Comparison of ENCODE assay signal across 14 mouse cellular contexts in genomic region chr5:151020031-151020820, GRCm38 (mm10).
DNase-seq lines count a peak whose midpoint lies in the region; ATAC-seq and TF ChIP-seq lines count a peak whose summit lies in the region.
"Had no signal": no experiment of that assay in that cellular context is flagged by ENCODE, and none has a peak within 500 bp of the region (broad histone marks: within the 10 kb centered on the region; RNA-seq: fewer than 3 reads in every experiment).

No protein-coding gene starts in this region.

- no peak for TF ChIP-seq CTCF in left cerebral cortex, adult 2 months (IDR thresholded peaks at IDR 0.05)
- TF ChIP-seq CTCF in midbrain, postnatal 0 days (IDR thresholded peaks at IDR 0.05): no peak

- no peak for TF ChIP-seq POLR2A in limb, embryonic 14.5 days (IDR thresholded peaks at IDR 0.05; ENCODE audit: borderline replicate concordance, extremely low read depth, insufficient read depth, insufficient read length)

- H3K36me3 ChIP-seq in midbrain, postnatal 0 days (ENCODE audit: insufficient read depth, low read length): no peaks in the 10 kb centered on the region
- no peaks in the 10 kb centered on the region for H3K36me3 ChIP-seq in midbrain, embryonic 13.5 days
- H3K36me3 ChIP-seq in limb, embryonic 14.5 days (ENCODE audit: control insufficient read depth, insufficient read depth, low read length): no peaks in the 10 kb centered on the region
- H3K36me3 ChIP-seq: hindbrain, embryonic 15.5 days; stomach, embryonic 15.5 days had no signal

- H3K27me3 ChIP-seq in midbrain, postnatal 0 days (ENCODE audit: insufficient read depth, low read length): no peaks in the 10 kb centered on the region
- no peaks in the 10 kb centered on the region for H3K27me3 ChIP-seq in midbrain, embryonic 13.5 days
- H3K27me3 ChIP-seq in limb, embryonic 14.5 days (ENCODE audit: control insufficient read depth, insufficient read depth, low read length): no peaks in the 10 kb centered on the region
- H3K27me3 ChIP-seq: hindbrain, embryonic 15.5 days; megakaryocyte, embryonic 14.5 days; stomach, embryonic 15.5 days had no signal

- H3K4me2 ChIP-seq in midbrain, postnatal 0 days (ENCODE audit: low read depth, low read length, poor library complexity, severe bottlenecking): no peak overlapping the region
- no peak overlapping the region for H3K4me2 ChIP-seq in midbrain, embryonic 13.5 days (replicated peaks)
- H3K4me2 ChIP-seq in limb, embryonic 14.5 days (replicated peaks; ENCODE audit: low read depth, low read length, severe bottlenecking): no peak overlapping the region
- H3K4me2 ChIP-seq: hindbrain, embryonic 15.5 days; stomach, embryonic 15.5 days had no signal

- H3K4me1 ChIP-seq in midbrain, postnatal 0 days (ENCODE audit: insufficient read depth, low read length): peaks cover 13% of the 10 kb centered on the region; the same call in 1 of the 2 replicates
- H3K4me1 ChIP-seq in midbrain, embryonic 13.5 days (replicated peaks): peaks cover 13% of the 10 kb centered on the region
- peaks cover 32% of the 10 kb centered on the region for H3K4me1 ChIP-seq in limb, embryonic 14.5 days (ENCODE audit: control insufficient read depth, insufficient read depth, low read length)
- H3K4me1 ChIP-seq: megakaryocyte, embryonic 14.5 days had no signal

- H3K9ac ChIP-seq in midbrain, postnatal 0 days (replicated peaks; ENCODE audit: low read length, poor library complexity, severe bottlenecking): no peak overlapping the region
- H3K9ac ChIP-seq in midbrain, embryonic 13.5 days (replicated peaks): no peak overlapping the region
- no peak overlapping the region for H3K9ac ChIP-seq in limb, embryonic 14.5 days (ENCODE audit: low read depth, low read length, severe bottlenecking)
- H3K9ac ChIP-seq: hindbrain, embryonic 15.5 days; stomach, embryonic 15.5 days had no signal

- H3K9me3 ChIP-seq in midbrain, postnatal 0 days (ENCODE audit: low read length): no peaks in the 10 kb centered on the region
- no peaks in the 10 kb centered on the region for H3K9me3 ChIP-seq in midbrain, embryonic 13.5 days
- no peaks in the 10 kb centered on the region for H3K9me3 ChIP-seq in limb, embryonic 14.5 days (ENCODE audit: control insufficient read depth, low read length)
- H3K9me3 ChIP-seq: hindbrain, embryonic 15.5 days; stomach, embryonic 15.5 days had no signal

- intact Hi-C loops in heart, postnatal 36 days (cut with DNase I): loop anchor here (5.0 kb wide), 1 partner anchor 68 kb away; the partner anchor contains the start of gene Kl
- intact Hi-C loops in left cerebral cortex, adult 2 months (cut with DNase I): no loop called here

- H3K27ac ChIP-seq in left cerebral cortex, adult 2 months: peak overlapping the region; percentile 58
- no peak overlapping the region for H3K27ac ChIP-seq in midbrain, postnatal 0 days (ENCODE audit: low read depth, low read length)
- no peak overlapping the region for H3K27ac ChIP-seq in midbrain, embryonic 13.5 days
- H3K27ac ChIP-seq in limb, embryonic 14.5 days (replicated peaks; ENCODE audit: low read depth, low read length): no peak overlapping the region
- H3K27ac ChIP-seq: hindbrain, embryonic 15.5 days had no signal

- H3K4me3 ChIP-seq in left cerebral cortex, adult 2 months: no peak overlapping the region
- H3K4me3 ChIP-seq in midbrain, postnatal 0 days (ENCODE audit: low read depth, low read length): no peak overlapping the region
- no peak overlapping the region for H3K4me3 ChIP-seq in midbrain, embryonic 13.5 days (replicated peaks)
- H3K4me3 ChIP-seq in limb, embryonic 14.5 days (replicated peaks; ENCODE audit: low read length): no peak overlapping the region
- H3K4me3 ChIP-seq: hindbrain, embryonic 15.5 days; megakaryocyte, embryonic 14.5 days; myocyte; stomach, embryonic 15.5 days had no signal

- peak; percentile 86 for DNase-seq in heart, adult 11 months
- no peak for DNase-seq in heart, postnatal 36 days
- no peak for DNase-seq in left cerebral cortex, adult 2 months (ENCODE audit: extremely low spot score in 1 of 2, low spot score in 2 of 2)
- DNase-seq in left cerebral cortex, adult 18-20 months (ENCODE audit: low spot score in 2 of 2): no peak
- DNase-seq in midbrain, postnatal 0 days (ENCODE audit: low spot score): peak; percentile 21
- peak; percentile 35 for DNase-seq in limb, embryonic 14.5 days (ENCODE audit: low spot score)
- no peak for DNase-seq in cerebellum, postnatal 10 days
- DNase-seq: cerebellum, adult 9-10 months; left cerebral cortex, postnatal 4 days had no signal

- ATAC-seq in midbrain, postnatal 0 days (ENCODE audit: low FRiP score): no peak
- ATAC-seq in midbrain, embryonic 13.5 days: no peak
- no peak for ATAC-seq in limb, embryonic 14.5 days (ENCODE audit: low FRiP score, low read depth)

- WGBS in midbrain, postnatal 0 days: 72% methylated on average over 13 of the region's 13 CpGs
- WGBS in midbrain, embryonic 13.5 days: 78% methylated on average over 13 of the region's 13 CpGs
- 54% methylated on average over 13 of the region's 13 CpGs for WGBS in limb, embryonic 14.5 days

Comparison
In these comparisons a context has a peak if more than half of its experiments do, and no peak if none do; other contexts are left out.
1. DNase-seq: peak in heart, adult 11 months (single experiment), midbrain, postnatal 0 days (single experiment) and limb, embryonic 14.5 days (single experiment); none in heart, postnatal 36 days (0 of 2), left cerebral cortex, adult 2 months (0 of 2), left cerebral cortex, adult 18-20 months (0 of 2) and cerebellum, postnatal 10 days (0 of 2).